Mouse (Mus musculus): Measurements from ENCODE around the gene Dock3.

DNA sequence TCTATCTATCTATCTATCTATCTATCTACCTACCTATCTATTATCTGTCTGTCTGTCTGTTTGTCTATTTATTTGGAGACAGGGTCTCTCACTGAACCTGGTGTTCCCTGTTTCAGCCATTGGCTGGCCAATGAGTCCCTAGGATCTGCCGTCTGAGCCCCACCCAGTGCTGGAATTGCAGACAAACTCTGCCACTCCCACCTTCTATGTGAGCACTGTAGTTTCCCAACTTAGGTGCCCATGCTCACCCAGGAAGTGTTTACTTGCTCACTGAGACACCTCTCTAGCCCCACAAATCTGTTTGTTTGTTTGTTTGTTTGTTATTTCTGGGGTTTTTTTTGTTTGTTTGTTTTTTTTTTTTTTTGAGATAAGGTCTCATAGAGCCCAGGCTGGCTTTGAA lies 35.3 kb upstream of the Dock3 start:
- TF ChIP-seq CTCF (IDR thresholded peaks at IDR 0.05; ENCODE audit: insufficient read depth, low read depth, low read length), result no peak
- no peak for TF ChIP-seq POLR2A (IDR thresholded peaks at IDR 0.05; ENCODE audit: insufficient read depth, low read depth, low read length)
